Mouse (Mus musculus): ENCODE results near the gene Slc5a6. TPM values are rescaled to one million over a fixed set of nuclear protein-coding genes. Genes with fewer than 3 reads are reported as not detected.

Slc5a6 gene
- polyA plus RNA-seq, 1 experiment, result 5.7 TPM

DNA sequence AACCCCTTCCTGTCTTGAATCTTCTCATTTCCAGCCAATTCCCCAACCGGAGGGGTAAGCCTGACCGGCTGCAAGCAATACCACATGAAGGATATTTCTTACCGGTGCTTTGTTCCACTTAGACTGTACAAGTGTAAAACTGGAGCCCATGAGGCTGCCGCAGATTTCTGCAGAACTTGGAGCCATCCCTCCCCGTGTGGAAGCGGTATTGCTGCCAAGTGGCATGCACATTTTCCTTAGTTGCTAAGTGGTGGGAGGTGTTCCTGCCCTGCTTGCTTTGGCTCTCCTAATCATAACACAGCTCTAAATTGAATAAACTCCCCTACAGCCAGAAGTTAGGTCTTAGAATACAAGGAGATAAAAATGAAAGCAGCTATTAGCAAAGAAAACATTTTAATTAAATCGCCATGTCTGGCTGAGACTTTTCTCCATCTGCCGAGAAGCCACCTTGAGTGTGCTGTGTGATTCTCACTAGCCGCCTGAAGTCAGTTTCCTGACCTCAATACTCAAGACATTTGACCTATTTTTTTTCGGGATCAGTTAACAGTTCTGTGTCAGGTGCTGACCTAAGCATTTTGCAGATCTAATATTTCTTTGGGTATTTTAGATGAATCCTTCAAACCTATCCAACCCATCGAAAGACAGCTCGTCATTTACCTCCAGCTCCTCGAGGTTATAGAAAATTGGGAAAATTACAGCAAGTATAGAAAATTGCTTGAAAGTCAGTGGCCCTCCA, 31.5 kb upstream of the Slc5a6 start:
- no peak for TF ChIP-seq GATA1 (IDR thresholded peaks at IDR 0.05; ENCODE audit: low read length)

DNA sequence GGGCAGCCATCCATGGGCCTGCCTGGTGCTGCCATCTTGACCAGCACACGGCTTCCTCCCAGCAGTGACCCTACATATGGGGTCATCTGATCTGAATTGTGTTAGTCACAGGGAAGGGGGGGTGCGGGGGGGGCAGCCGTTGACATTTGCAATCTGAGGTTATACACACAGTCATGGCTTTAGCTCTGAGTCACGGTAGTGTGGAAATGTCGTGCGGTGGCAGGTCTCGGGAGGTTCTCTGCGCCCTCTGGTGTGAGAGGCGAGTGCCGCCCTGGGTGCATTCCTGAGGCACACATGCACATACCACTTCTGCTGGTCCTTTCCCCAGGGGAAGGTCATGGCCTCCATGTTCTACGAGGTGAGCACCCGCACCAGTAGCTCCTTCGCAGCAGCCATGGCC, 27.6 kb upstream of the Slc5a6 start:
- TF ChIP-seq GATA1 (IDR thresholded peaks at IDR 0.05; ENCODE audit: low read length), result no peak

DNA sequence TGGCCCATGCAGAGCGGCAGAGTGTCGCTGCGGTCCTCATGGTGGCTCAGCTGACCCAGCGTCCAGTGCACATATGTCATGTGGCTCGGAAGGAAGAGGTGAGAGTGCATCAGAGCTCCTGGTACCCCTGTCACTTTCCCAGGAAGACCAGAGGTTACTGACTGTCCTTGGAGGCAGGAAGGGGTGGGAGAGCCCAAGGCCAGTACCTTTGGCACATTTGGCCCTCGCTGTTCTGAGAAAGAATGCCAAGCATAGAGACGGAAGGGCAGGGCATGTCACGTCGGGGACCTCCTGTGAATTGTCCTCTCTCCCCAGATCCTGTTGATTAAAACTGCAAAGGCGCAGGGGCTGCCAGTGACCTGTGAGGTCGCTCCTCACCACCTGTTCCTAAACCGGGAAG, 24.5 kb upstream of the Slc5a6 start:
- no peak for TF ChIP-seq GATA1 (IDR thresholded peaks at IDR 0.05; ENCODE audit: low read length)

DNA sequence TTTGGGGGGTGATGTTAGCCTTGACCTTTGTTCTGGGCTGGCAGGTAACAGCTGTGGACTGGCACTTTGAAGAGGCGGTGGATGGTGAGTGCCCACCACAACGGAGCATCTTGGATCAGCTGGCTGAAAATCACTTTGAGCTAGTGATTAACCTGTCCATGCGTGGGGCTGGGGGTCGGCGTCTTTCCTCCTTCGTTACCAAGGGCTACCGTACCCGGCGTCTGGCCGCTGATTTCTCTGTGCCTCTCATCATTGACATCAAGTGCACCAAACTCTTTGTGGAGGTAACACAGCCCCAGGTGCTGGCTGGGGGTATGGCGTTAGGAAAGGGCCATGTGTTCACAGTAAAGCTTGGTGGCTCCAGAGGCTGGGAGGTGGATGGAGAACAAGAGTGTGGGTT, 23.1 kb upstream of the Slc5a6 start:
- no peak for TF ChIP-seq GATA1 (IDR thresholded peaks at IDR 0.05; ENCODE audit: low read length)

DNA sequence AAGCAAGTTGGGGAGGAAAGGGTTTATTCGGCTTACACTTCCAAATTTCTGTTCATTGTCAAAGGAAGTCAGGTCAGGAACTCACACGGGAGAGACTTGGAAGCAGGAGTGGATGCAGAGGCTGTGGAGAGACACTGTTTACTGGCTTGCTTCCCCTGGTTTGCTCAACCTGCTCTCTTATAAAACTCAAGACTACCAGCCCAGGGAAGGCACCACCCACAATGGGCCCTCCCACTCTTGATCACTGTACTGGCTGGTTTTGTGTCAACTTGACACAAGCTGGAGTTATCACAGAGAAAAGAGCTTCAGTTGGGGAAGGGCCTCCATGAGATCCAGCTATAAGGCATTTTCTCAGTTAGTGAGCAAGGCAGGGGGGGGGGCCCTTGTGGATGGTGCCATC, 22.3 kb upstream of the Slc5a6 start:
- no peak for TF ChIP-seq GATA1 (IDR thresholded peaks at IDR 0.05; ENCODE audit: low read length)

DNA sequence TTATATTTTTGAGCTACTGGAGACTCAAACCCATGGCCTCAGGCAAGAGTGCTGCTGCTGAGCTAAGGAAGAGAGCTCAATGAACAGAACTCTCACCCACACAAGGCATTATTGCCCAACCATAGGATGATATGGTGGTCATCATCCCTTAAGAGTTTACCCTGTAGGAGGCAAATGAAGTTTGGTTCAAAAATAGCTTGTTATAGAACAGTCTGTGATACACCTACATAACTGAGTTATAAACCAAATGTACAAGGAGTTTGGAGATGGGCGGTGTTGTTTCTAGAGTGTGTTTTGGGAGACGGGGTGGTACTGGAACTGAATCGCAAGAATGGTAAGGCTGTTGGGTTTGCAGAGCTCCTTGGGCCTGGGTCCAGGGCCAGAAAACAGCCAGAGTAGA, 21.1 kb upstream of the Slc5a6 start:
- TF ChIP-seq GATA1 (IDR thresholded peaks at IDR 0.05; ENCODE audit: low read length), result no peak

DNA sequence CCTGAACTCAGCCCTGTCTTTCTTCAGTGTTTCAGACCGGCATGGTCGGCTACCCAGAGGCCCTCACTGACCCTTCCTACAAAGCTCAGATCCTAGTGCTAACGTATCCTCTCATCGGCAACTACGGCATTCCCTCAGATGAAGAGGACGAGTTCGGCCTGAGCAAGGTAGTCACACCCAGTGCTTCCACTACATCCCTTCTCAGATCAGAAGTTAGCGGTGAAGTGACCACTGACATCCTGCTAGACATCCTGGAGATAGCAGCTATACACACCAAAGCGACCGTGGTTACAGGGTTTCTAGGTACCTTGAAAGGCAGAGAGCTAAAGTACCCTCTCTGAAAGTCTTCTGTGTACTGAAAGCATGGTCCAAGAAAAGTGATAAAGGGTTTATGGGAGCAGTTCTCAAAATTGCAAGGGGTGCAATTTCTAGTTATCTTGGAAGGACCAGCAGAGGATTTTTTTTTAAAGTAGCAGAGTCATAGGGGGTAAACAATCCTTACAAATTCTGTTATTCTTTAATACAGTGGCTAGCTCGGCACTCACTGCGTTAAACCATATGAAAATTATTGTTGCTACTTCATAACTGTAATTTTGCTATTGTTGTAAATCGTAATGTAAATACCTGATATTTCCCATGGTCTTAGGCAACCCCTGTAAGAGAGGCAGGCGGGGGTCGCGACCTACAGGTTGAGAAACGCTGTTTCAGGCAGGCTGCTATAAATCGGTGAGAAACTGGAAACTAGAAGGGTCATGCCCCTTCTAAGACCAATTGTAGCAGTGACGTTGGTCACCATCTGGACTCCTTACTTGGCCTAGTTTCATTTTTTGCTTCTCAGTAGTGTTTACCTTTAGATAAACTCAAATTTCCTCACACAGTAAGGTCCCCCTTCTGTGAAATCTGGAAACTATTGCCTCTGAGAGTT, 6.8 kb upstream of the Slc5a6 start:
- no peak for TF ChIP-seq GATA1 (IDR thresholded peaks at IDR 0.05; ENCODE audit: low read length)

DNA sequence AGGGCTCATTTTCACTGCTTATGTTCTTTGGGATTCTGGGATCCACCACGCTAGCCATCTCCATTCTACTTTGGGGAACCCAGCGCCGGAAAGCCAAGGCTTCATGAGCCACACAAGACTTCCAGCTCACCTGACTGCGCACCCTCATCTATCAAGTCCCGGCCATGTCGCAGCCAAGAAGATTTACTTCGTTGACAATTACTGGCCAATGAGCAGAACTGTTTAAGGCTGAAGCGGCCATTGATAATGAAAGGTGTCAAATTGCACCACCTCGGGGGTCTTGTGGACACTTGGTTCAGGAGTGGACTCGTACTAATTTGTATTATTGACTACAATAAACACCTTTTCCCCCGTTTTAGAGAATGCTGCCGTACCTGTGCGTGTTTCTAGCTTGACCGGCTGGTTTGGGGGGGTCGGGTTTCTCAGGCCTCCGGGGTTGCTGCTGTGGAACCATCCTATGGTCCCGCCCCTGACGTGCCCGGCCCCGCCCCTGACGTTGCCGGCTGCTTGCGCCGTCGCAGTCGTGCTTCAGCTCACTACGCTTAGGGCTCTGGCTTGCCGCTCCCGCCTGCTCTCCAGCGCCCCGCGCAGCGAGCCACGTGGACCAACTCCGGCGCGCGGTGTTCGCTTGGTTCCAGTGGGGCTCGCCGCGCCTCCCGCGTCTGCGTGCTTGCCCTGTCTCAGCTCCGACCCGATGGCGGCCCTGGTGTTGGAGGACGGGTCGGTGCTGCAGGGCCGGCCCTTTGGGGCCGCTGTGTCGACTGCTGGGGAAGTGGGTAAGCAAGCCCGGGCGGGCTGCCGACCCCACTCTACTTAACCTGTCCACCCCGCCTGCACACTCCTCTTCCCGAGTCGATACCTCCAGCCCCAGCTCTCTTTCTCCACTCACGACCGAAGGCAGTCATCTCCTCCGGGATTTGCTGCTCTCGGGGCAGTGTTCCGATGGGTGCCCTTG, 5.8 kb upstream of the Slc5a6 start, which contains the start of gene Cad:
Cad (plus strand) TSS at position 520 of the 955 bp plus-strand sequence.
- TF ChIP-seq GATA1 (IDR thresholded peaks at IDR 0.05; ENCODE audit: low read length), result no peak

DNA sequence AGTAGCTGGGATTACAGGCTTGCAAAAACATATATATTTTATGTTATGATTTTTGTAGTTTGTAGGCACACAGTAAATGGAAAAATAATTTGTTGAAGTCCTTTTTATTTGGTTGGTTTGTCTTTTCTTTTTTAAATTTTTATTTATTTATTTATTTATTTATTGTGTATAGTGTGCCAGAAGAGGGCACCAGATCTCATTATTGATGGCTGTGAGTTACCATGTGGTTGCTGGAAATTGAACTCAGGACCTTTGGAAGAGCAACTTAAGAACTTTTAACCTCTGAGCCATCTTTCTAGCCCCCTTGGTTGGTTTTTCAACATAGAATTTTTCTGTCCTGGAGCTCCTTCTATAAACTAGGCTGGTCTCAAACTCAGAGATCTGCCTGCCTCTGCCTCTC, 1.7 kb upstream of the Slc5a6 start:
- no peak for TF ChIP-seq GATA1 (IDR thresholded peaks at IDR 0.05; ENCODE audit: low read length)

DNA sequence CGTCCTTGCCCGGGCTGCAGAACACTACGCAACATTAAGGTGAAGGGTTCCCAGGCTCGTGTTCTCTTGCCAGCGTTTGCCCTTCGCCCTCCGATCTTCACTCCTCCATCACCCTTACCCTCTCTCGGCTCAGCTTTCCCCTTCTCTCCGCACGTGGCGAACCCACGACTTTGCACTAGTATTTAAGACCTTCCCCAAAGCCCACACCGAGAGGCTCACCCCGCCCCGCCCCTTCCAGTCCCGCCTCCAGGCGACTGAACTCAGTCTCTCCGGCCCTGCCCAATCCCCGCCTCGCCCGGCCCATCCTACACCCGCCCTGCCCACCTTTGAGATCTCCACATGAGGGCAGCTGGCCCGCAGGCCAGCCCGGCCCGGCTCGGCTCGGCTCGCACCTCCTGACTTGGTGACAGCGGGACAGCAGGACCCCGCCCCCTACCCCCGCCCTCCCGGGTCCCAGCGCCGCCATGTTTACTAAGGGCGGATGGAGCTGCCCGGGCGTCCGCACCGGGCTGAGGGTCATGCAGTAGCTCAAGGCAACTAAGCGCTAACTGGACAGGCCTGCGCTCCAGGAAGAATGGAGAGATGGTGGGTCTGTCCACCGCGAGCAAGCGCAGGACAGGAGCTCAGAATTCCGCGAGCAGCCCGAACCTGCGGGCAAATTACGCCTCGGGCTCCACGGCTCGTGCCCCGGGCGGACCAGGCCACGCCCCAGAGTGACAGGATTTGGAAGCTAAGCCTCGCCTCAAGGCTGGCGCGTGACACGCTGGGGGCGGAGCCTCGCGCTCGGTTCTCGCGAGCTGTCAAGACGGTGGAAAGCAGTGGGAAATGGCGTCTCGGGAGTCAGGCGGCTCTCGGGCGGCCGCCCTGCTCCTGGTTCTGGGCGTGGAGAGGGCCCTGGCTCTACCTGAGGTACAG, 619 bp downstream of the Slc5a6 start, which contains the start of gene Atraid:
Atraid (plus strand) TSS at position 465 of the 915 bp plus-strand sequence.
- TF ChIP-seq GATA1 (IDR thresholded peaks at IDR 0.05; ENCODE audit: low read length), result no peak

DNA sequence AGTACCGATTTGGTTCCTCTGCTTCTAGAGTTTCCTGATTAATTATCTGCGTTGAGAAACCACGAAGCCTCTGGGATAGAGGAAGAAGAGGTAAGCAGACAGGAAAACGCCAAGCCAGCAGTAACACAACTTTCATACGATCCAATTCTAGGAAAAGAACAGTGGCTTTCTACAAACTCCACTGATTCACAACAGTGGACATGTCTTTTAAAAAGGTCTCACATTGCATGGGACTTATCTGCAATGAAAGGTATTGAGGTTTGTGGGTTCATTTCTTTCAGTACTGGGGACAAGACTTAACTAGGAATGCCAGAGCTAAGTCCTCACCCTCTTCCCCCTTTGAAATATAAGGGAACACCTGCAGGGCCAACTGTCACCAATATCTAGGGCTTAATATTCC, 1.6 kb downstream of the Slc5a6 start:
- TF ChIP-seq GATA1 (IDR thresholded peaks at IDR 0.05; ENCODE audit: low read length), result no peak

DNA sequence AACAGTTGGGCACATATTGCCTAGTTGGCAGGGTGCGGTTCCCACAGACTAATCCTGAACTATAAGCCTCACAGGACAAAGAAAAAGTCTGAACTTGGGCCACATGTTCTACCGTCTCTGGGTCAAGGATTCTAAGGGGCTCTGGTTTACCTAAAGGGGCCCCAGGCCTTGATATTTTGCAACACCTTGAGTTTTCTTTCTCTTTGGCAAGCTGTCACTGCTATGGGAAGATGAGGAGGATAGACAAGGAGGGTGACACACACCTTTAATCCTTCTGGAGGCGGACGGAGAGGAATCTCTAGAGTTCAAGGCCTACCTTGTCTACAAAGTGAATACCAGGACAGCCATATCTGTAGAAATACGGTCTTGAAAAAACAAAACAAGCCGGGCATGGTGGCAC, 2.3 kb downstream of the Slc5a6 start:
- no peak for TF ChIP-seq GATA1 (IDR thresholded peaks at IDR 0.05; ENCODE audit: low read length)

DNA sequence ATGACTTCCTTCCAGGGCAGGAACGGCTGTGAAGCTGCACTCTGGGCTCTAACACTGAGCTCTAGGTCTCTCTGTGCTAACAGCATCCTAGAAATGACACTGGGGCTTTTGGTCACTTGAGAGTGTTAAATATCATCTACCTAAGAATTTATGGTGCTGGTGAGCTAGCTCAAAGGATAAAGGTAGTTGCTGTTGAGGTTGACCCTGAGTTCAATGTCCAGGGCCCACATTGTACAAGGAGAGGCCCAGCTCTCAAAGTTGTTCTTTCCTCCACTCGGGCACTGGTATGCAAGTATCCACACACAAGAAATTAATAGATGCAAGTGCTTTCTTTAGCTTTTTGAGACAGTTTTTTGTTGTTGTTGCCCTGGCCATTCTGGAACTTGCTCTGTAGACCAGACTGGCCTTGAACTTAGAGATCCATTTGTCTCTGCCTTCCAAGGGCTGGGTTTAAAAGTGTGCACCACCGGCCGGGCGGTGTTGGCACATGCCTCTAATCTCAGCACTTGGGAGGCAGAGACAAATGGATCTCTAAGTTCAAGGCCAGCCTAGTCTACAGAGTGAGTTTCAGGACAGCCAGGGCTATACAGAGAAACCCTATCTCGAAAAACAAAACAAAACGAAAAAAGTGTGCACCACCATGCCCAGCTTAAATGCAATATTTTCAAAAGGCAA, 10.4 kb downstream of the Slc5a6 start:
- TF ChIP-seq GATA1 (IDR thresholded peaks at IDR 0.05; ENCODE audit: low read length), result no peak

DNA sequence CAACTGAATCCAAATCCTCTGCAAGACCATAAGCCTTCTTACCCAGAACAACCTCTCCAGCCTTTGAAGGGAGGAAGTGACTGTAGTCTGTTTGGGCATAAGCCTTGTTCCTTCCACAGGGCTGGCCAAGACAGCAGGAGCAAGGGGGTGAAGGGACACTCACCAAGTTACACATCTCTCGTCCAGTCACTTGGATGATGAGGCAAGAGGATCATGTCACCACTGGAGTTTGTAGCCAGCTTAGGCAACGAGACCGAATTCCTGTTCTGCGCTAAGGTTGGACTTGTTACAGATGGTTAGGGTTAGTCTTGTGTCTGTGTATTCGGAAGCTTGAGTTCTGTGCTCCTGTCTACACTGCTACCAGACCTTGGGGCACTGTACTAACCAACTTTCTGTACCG, 14.1 kb downstream of the Slc5a6 start:
- no peak for TF ChIP-seq GATA1 (IDR thresholded peaks at IDR 0.05; ENCODE audit: low read length)
